Mouse (Mus musculus) midbrain, embryonic 11.5 days (tissue): Measurements from ENCODE around the gene Abca17. TPM values are rescaled to one million over a fixed set of nuclear protein-coding genes. Genes with fewer than 3 reads are reported as not detected.

ENCODE experiments used
- ATAC-seq: fragments of 200-750 bp; cut with Nextera tagmentation; 2 replicates; pipeline ENCODE4 v1.8.0; 2017; ENCODE audit warnings: moderate TSS enrichment, moderate library complexity; ENCODE audit not compliant: low FRiP score
- DNase-seq: peaks from one replicate; pipeline ENCODE4 v3.0.0; 2015; ENCODE audit warnings: low spot score; ENCODE audit errors: missing footprints
- H3K27ac ChIP-seq: fragments of 300-500 bp; sonication (generic); 2 replicates; pipeline ENCODE4 v1.5.1; 2014; ENCODE audit warnings: low read depth, low read length
- H3K27me3 ChIP-seq: fragments of 300-500 bp; sonication (generic); 2 replicates; pipeline ENCODE4 v1.6.1; 2014; ENCODE audit warnings: mild to moderate bottlenecking, low read length, moderate library complexity, mixed read lengths; ENCODE audit not compliant: control insufficient read depth, insufficient read depth
- H3K36me3 ChIP-seq: fragments of 300-500 bp; sonication (generic); 2 replicates; pipeline ENCODE4 v1.6.1; 2014; ENCODE audit warnings: mild to moderate bottlenecking, low read length, moderate library complexity, mixed read lengths; ENCODE audit not compliant: control insufficient read depth, insufficient read depth
- H3K4me1 ChIP-seq: fragments of 300-500 bp; sonication (generic); 2 replicates; pipeline ENCODE4 v1.6.1; 2014; ENCODE audit warnings: low read length; ENCODE audit not compliant: control insufficient read depth, insufficient read depth
- H3K4me2 ChIP-seq: fragments of 300-500 bp; sonication (generic); 2 replicates; pipeline ENCODE4 v1.6.1; 2014; ENCODE audit warnings: mild to moderate bottlenecking, moderate library complexity
- H3K4me3 ChIP-seq: fragments of 300-500 bp; sonication (generic); 2 replicates; pipeline ENCODE4 v1.5.1; 2014; ENCODE audit warnings: low read depth, low read length
- H3K9ac ChIP-seq: fragments of 300-500 bp; sonication (generic); 2 replicates; pipeline ENCODE4 v1.6.1; 2014; ENCODE audit warnings: low read length
- H3K9me3 ChIP-seq: fragments of 300-500 bp; sonication (generic); 2 replicates; pipeline ENCODE4 v1.6.1; 2016; ENCODE audit warnings: low read length; ENCODE audit not compliant: control insufficient read depth
- WGBS: fragments of 180-500 bp; shearing (Covaris S2); extraction: QIAGEN DNeasy Blood & Tissue Kit; methylation state at CpG from one replicate; pipeline ENCODE4 v1.1.7; 2014; 5-methylcytosine and 5-hydroxymethylcytosine counted together
- polyA plus RNA-seq: library from polyadenylated mRNA; unstranded; fragments of >200 nt; fragmentation: Nextera tagmentation; extraction: Ambion mirVana; gene quantifications from 2 replicates; pipeline ENCODE4 v1.2.1, GENCODE M21; 2014

The Abca17 gene
- polyA plus RNA-seq, 1 experiment from 2014 or later, result not detected

- no peaks in the 10 kb centered on the region for H3K9me3 ChIP-seq
- no peak overlapping the region for H3K9ac ChIP-seq
- H3K4me1 ChIP-seq, result no peaks in the 10 kb centered on the region
- H3K27ac ChIP-seq, result no peak overlapping the region
- no peak overlapping the region for H3K4me3 ChIP-seq
- H3K27me3 ChIP-seq, result no peaks in the 10 kb centered on the region
- no peak overlapping the region for H3K4me2 ChIP-seq
- H3K36me3 ChIP-seq, result no peaks in the 10 kb centered on the region
- DNase-seq, result no peak
- no peak for ATAC-seq
- WGBS, result 58% methylated on average over 4 of the region's 4 CpGs
These were observed 43.4 kb downstream of the Abca17 start for GRCm38 (mm10) chr17:24307500-24307899.

- no peaks in the 10 kb centered on the region for H3K9me3 ChIP-seq
- ATAC-seq, result no peak
- H3K9ac ChIP-seq, result no peak overlapping the region
- H3K4me1 ChIP-seq, result no peaks in the 10 kb centered on the region
- no peak overlapping the region for H3K27ac ChIP-seq
- WGBS, result 81% methylated on average over 4 of the region's 4 CpGs
- H3K4me2 ChIP-seq, result no peak overlapping the region
- no peak overlapping the region for H3K4me3 ChIP-seq
- no peak for DNase-seq
- H3K27me3 ChIP-seq, result no peaks in the 10 kb centered on the region
- H3K36me3 ChIP-seq, result no peaks in the 10 kb centered on the region
These were observed 50.2 kb downstream of the Abca17 start for GRCm38 (mm10) chr17:24300651-24301050.

GRCm38 (mm10) chr17:24289338-24289737 is 61.5 kb downstream of the Abca17 start:
- Histone ChIP-seq H3K36me3 (no peaks in the 10 kb centered on the region), H3K4me2 (no peak overlapping the region), H3K9ac (no peak overlapping the region), H3K27ac (no peak overlapping the region), H3K4me3 (no peak overlapping the region), H3K27me3 (no peaks in the 10 kb centered on the region), H3K4me1 (no peaks in the 10 kb centered on the region), H3K9me3 (no peaks in the 10 kb centered on the region)
- 89% methylated on average over 5 of the region's 5 CpGs for WGBS
- DNase-seq (no peak), ATAC-seq (no peak)

GRCm38 (mm10) chr17:24288477-24288876 is 62.4 kb downstream of the Abca17 start:
- WGBS, result 87% methylated on average over 9 of the region's 9 CpGs
- no peak for ATAC-seq

GRCm38 (mm10) chr17:24285680-24286079 is 65.2 kb downstream of the Abca17 start:
- 64% methylated on average over 3 of the region's 3 CpGs for WGBS
- no peak for ATAC-seq
- no peak for DNase-seq
- no peak overlapping the region for H3K9ac ChIP-seq
- H3K9me3 ChIP-seq, result no peaks in the 10 kb centered on the region
- no peaks in the 10 kb centered on the region for H3K27me3 ChIP-seq
- H3K27ac ChIP-seq, result no peak overlapping the region
- no peaks in the 10 kb centered on the region for H3K4me1 ChIP-seq
- H3K4me2 ChIP-seq, result no peak overlapping the region
- H3K4me3 ChIP-seq, result no peak overlapping the region
- no peaks in the 10 kb centered on the region for H3K36me3 ChIP-seq

More at GRCm38 (mm10) chr17:24288477-24288876, 62.4 kb downstream of the Abca17 start:
- Histone ChIP-seq H3K27ac (no peak overlapping the region), H3K9me3 (no peaks in the 10 kb centered on the region), H3K4me3 (no peak overlapping the region), H3K9ac (no peak overlapping the region), H3K4me2 (no peak overlapping the region), H3K27me3 (no peaks in the 10 kb centered on the region), H3K36me3 (no peaks in the 10 kb centered on the region), H3K4me1 (no peaks in the 10 kb centered on the region)
- DNase-seq, result no peak

GRCm38 (mm10) chr17:24283266-24283818 is 67.5 kb downstream of the Abca17 start:
- WGBS, result 81% methylated on average over 9 of the region's 9 CpGs

GRCm38 (mm10) chr17:24282637-24283036 is 68.2 kb downstream of the Abca17 start:
- DNase-seq (no peak), ATAC-seq (no peak)
- Histone ChIP-seq H3K9me3 (no peaks in the 10 kb centered on the region), H3K27ac (no peak overlapping the region), H3K27me3 (no peaks in the 10 kb centered on the region), H3K9ac (no peak overlapping the region), H3K4me1 (no peaks in the 10 kb centered on the region), H3K4me3 (no peak overlapping the region), H3K4me2 (no peak overlapping the region), H3K36me3 (no peaks in the 10 kb centered on the region)
- WGBS, result 68% methylated on average over 4 of the region's 4 CpGs

More at GRCm38 (mm10) chr17:24283266-24283818, 67.5 kb downstream of the Abca17 start:
- Histone ChIP-seq H3K9ac (no peak overlapping the region), H3K27ac (no peak overlapping the region), H3K27me3 (no peaks in the 10 kb centered on the region), H3K4me3 (no peak overlapping the region), H3K4me1 (no peaks in the 10 kb centered on the region), H3K4me2 (no peak overlapping the region), H3K9me3 (no peaks in the 10 kb centered on the region), H3K36me3 (no peaks in the 10 kb centered on the region)
- DNase-seq, result no peak
- no peak for ATAC-seq

GRCm38 (mm10) chr17:24279907-24280306 is 71.0 kb downstream of the Abca17 start:
- no peak for DNase-seq
- 89% methylated on average over 4 of the region's 4 CpGs for whole genome bisulfite sequencing
- no peak overlapping the region for H3K27ac ChIP-seq
- ATAC-seq, result no peak
- H3K27me3 ChIP-seq, result no peaks in the 10 kb centered on the region
- no peak overlapping the region for H3K9ac ChIP-seq
- no peaks in the 10 kb centered on the region for H3K9me3 ChIP-seq
- no peak overlapping the region for H3K4me3 ChIP-seq
- H3K4me2 ChIP-seq, result no peak overlapping the region
- H3K4me1 ChIP-seq, result no peaks in the 10 kb centered on the region
- H3K36me3 ChIP-seq, result no peaks in the 10 kb centered on the region

- H3K27ac ChIP-seq, result no peak overlapping the region
- WGBS, result 95% methylated on average over 1 of the region's 1 CpGs
These were observed 83.7 kb downstream of the Abca17 start for GRCm38 (mm10) chr17:24267133-24267532.

More at GRCm38 (mm10) chr17:24267133-24267532, 83.7 kb downstream of the Abca17 start:
- Histone ChIP-seq H3K36me3 (no peaks in the 10 kb centered on the region), H3K4me1 (no peaks in the 10 kb centered on the region), H3K9ac (no peak overlapping the region), H3K4me2 (no peak overlapping the region), H3K9me3 (no peaks in the 10 kb centered on the region), H3K27me3 (no peaks in the 10 kb centered on the region), H3K4me3 (no peak overlapping the region)
- ATAC-seq (no peak), DNase-seq (no peak)
